Mouse (Mus musculus) CH12.LX (cell line): ENCODE measurements around the gene Bex6. TPM values are rescaled to one million over a fixed set of nuclear protein-coding genes. Genes with fewer than 3 reads are reported as not detected.

ENCODE experiments used
- DNase-seq: peaks from one replicate; pipeline ENCODE4 v3.0.0-alpha.2; 2013; ENCODE audit errors: extremely low read depth
- H3K27ac ChIP-seq: 2 replicates; pipeline ENCODE4 v1.5.1; 2012; ENCODE audit warnings: low read depth, mild to moderate bottlenecking, control low read depth, moderate library complexity; ENCODE audit not compliant: insufficient read depth
- H3K27me3 ChIP-seq: replicated peaks from 2 replicates; pipeline ENCODE3; 2012; ENCODE audit warnings: inconsistent platforms
- H3K36me3 ChIP-seq, 2 experiments: replicated peaks in 1 of 2; 2 replicates each; pipeline versions ENCODE3 to v1.6.1; 2012; ENCODE audit warnings: inconsistent platforms in 1 of 2, low read length in 1 of 2, mild to moderate bottlenecking in 1 of 2, mixed read lengths in 1 of 2, moderate library complexity in 1 of 2; ENCODE audit not compliant: control insufficient read depth in 1 of 2, insufficient read depth in 1 of 2
- H3K4me1 ChIP-seq, 2 experiments: 2 replicates each; pipeline ENCODE4 v1.6.1; 2012; ENCODE audit warnings: inconsistent platforms in 1 of 2, moderate library complexity in 1 of 2; ENCODE audit not compliant: insufficient read depth in 2 of 2, control insufficient read depth in 1 of 2
- H3K4me2 ChIP-seq: 2 replicates; pipeline ENCODE4 v1.6.1; 2012; ENCODE audit warnings: low read depth, mild to moderate bottlenecking, control low read depth; ENCODE audit not compliant: poor library complexity, insufficient read depth, severe bottlenecking
- H3K4me3 ChIP-seq, 3 experiments: fragments of 150-350 bp in 1 of 3; sonication (generic) in 1 of 3; replicated peaks in 1 of 3; 2 replicates each; pipeline versions ENCODE3 to v1.5.1; 2011 to 2012; ENCODE audit warnings: low read depth in 2 of 3, low read length in 2 of 3, mild to moderate bottlenecking in 2 of 3, moderate library complexity in 2 of 3, control low read depth in 1 of 3, improper control_type of control experiment in 1 of 3, inconsistent platforms in 1 of 3, mixed read lengths in 1 of 3; ENCODE audit not compliant: poor library complexity in 1 of 3
- H3K79me2 ChIP-seq: replicated peaks from 2 replicates; pipeline ENCODE4 v1.6.1; 2012; ENCODE audit warnings: mild to moderate bottlenecking, moderate library complexity; ENCODE audit not compliant: control insufficient read depth, poor library complexity, insufficient read depth, severe bottlenecking; ENCODE audit errors: extremely low read depth
- H3K9ac ChIP-seq: 2 replicates; pipeline ENCODE4 v1.6.1; 2012; ENCODE audit warnings: low read depth, mild to moderate bottlenecking, control low read depth, moderate library complexity; ENCODE audit not compliant: insufficient read depth
- H3K9me3 ChIP-seq: replicated peaks from 2 replicates; pipeline ENCODE3; 2012; ENCODE audit warnings: low read length, inconsistent platforms, mixed read lengths
- BHLHE40 ChIP-seq: IDR thresholded peaks from 2 replicates; pipeline ENCODE4 v1.6.1; 2011; ENCODE audit warnings: mild to moderate bottlenecking, low read depth, low read length, improper control_type of control experiment
- CHD1 ChIP-seq: IDR thresholded peaks from 2 replicates; pipeline ENCODE4 v1.6.1; 2012; ENCODE audit warnings: low read depth, low read length, improper control_type of control experiment, inconsistent platforms
- CHD2 ChIP-seq: IDR thresholded peaks from 2 replicates; pipeline ENCODE4 v1.6.1; 2011; ENCODE audit warnings: low read length, improper control_type of control experiment
- CTCF ChIP-seq, 2 experiments: IDR thresholded peaks in 1 of 2; conservative IDR thresholded peaks in 1 of 2; 2 replicates each; pipeline ENCODE4 v1.5.1; 2011 to 2012; ENCODE audit warnings: low read depth in 2 of 2, low read length in 2 of 2, improper control_type of control experiment in 1 of 2, inconsistent platforms in 1 of 2, mild to moderate bottlenecking in 1 of 2, moderate library complexity in 1 of 2
- E2F4 ChIP-seq: IDR thresholded peaks from 2 replicates; pipeline ENCODE4 v1.6.1; 2011; ENCODE audit warnings: low read depth, low read length, improper control_type of control experiment; ENCODE audit not compliant: insufficient replicate concordance
- ELF1 ChIP-seq: IDR thresholded peaks from 2 replicates; pipeline ENCODE4 v1.6.1; 2014; ENCODE audit warnings: low read depth, mild to moderate bottlenecking, inconsistent platforms, low read length, improper control_type of control experiment
- EP300 ChIP-seq: IDR thresholded peaks from 2 replicates; pipeline ENCODE4 v1.6.1; 2011; ENCODE audit warnings: low read length, improper control_type of control experiment
- ETS1 ChIP-seq: conservative IDR thresholded peaks from 2 replicates; pipeline ENCODE4 v1.6.1; 2012; ENCODE audit warnings: low read depth, mild to moderate bottlenecking, inconsistent platforms, low read length, improper control_type of control experiment, moderate library complexity
- GABPA ChIP-seq: IDR thresholded peaks from 2 replicates; pipeline ENCODE4 v1.6.1; 2012; ENCODE audit warnings: low read depth, low read length, improper control_type of control experiment, inconsistent platforms; ENCODE audit not compliant: insufficient replicate concordance
- HCFC1 ChIP-seq: IDR thresholded peaks from 2 replicates; pipeline ENCODE4 v1.6.1; 2012; ENCODE audit warnings: low read depth, mild to moderate bottlenecking, inconsistent platforms, low read length, improper control_type of control experiment
- IRF4 ChIP-seq: IDR thresholded peaks from 2 replicates; pipeline ENCODE4 v1.6.1; 2014; ENCODE audit warnings: low read depth, mild to moderate bottlenecking, inconsistent platforms, low read length, improper control_type of control experiment
- JUN ChIP-seq: IDR thresholded peaks from 2 replicates; pipeline ENCODE4 v1.6.1; 2011; ENCODE audit warnings: low read depth, mild to moderate bottlenecking, low read length, improper control_type of control experiment, moderate library complexity; ENCODE audit not compliant: insufficient read depth
- JUND ChIP-seq: conservative IDR thresholded peaks from 2 replicates; pipeline ENCODE4 v1.6.1; 2011; ENCODE audit warnings: low read depth, low read length, improper control_type of control experiment
- KAT2A ChIP-seq: IDR thresholded peaks from 2 replicates; pipeline ENCODE4 v1.6.1; 2012; ENCODE audit warnings: low read length, improper control_type of control experiment, inconsistent platforms; ENCODE audit not compliant: insufficient replicate concordance
- MAFK ChIP-seq: IDR thresholded peaks from 2 replicates; pipeline ENCODE4 v1.6.1; 2011; ENCODE audit warnings: low read length, improper control_type of control experiment; ENCODE audit not compliant: insufficient replicate concordance
- MAX ChIP-seq: IDR thresholded peaks from 2 replicates; pipeline ENCODE4 v1.6.1; 2011; ENCODE audit warnings: low read length, improper control_type of control experiment
- MAZ ChIP-seq: IDR thresholded peaks from 2 replicates; pipeline ENCODE4 v1.6.1; 2012; ENCODE audit warnings: low read depth, mild to moderate bottlenecking, inconsistent platforms, low read length, improper control_type of control experiment, moderate library complexity
- MEF2A ChIP-seq: IDR thresholded peaks from 2 replicates; pipeline ENCODE4 v1.6.1; 2014; ENCODE audit warnings: low read depth, mild to moderate bottlenecking, inconsistent platforms, low read length, improper control_type of control experiment, borderline replicate concordance
- MXI1 ChIP-seq: IDR thresholded peaks from 2 replicates; pipeline ENCODE4 v1.6.1; 2011; ENCODE audit warnings: mild to moderate bottlenecking, low read depth, low read length, improper control_type of control experiment
- MYC ChIP-seq: IDR thresholded peaks from 2 replicates; pipeline ENCODE4 v1.6.1; 2011; ENCODE audit warnings: low read depth, mild to moderate bottlenecking, improper control_type of control experiment, low read length
- NELFE ChIP-seq: IDR thresholded peaks from 2 replicates; pipeline ENCODE4 v1.6.1; 2011; ENCODE audit warnings: low read depth, low read length, improper control_type of control experiment
- NRF1 ChIP-seq: IDR thresholded peaks from 2 replicates; pipeline ENCODE4 v1.6.1; 2014; ENCODE audit warnings: low read depth, mild to moderate bottlenecking, inconsistent platforms, low read length, improper control_type of control experiment, moderate library complexity
- PAX5 ChIP-seq: IDR thresholded peaks from 2 replicates; pipeline ENCODE4 v1.6.1; 2012; ENCODE audit warnings: low read length, inconsistent platforms, mixed read lengths
- POLR2A ChIP-seq: IDR thresholded peaks from 2 replicates; pipeline ENCODE4 v1.6.1; 2011; ENCODE audit warnings: low read depth, mild to moderate bottlenecking, improper control_type of control experiment, low read length
- POLR2AphosphoS2 ChIP-seq: IDR thresholded peaks from 2 replicates; pipeline ENCODE4 v1.6.1; 2011; ENCODE audit warnings: low read depth, low read length, improper control_type of control experiment
- RAD21 ChIP-seq: IDR thresholded peaks from 2 replicates; pipeline ENCODE4 v1.6.1; 2011; ENCODE audit warnings: low read depth, mild to moderate bottlenecking, low read length, improper control_type of control experiment, moderate library complexity
- RCOR1 ChIP-seq: conservative IDR thresholded peaks from 2 replicates; pipeline ENCODE4 v1.6.1; 2012; ENCODE audit warnings: low read depth, mild to moderate bottlenecking, inconsistent platforms, low read length, improper control_type of control experiment
- SIN3A ChIP-seq: IDR thresholded peaks from 2 replicates; pipeline ENCODE4 v1.6.1; 2012; ENCODE audit warnings: low read length, improper control_type of control experiment, inconsistent platforms
- SMC3 ChIP-seq: IDR thresholded peaks from 2 replicates; pipeline ENCODE4 v1.6.1; 2011; ENCODE audit warnings: low read depth, low read length, improper control_type of control experiment
- TBP ChIP-seq: conservative IDR thresholded peaks from 2 replicates; pipeline ENCODE4 v1.6.1; 2011; ENCODE audit warnings: low read depth, low read length, improper control_type of control experiment
- TCF12 ChIP-seq: IDR thresholded peaks from 2 replicates; pipeline ENCODE4 v1.6.1; 2014; ENCODE audit warnings: low read depth, mild to moderate bottlenecking, inconsistent platforms, low read length, improper control_type of control experiment
- UBTF ChIP-seq: IDR thresholded peaks from 2 replicates; pipeline ENCODE4 v1.6.1; 2012; ENCODE audit warnings: low read depth, mild to moderate bottlenecking, inconsistent platforms, low read length, improper control_type of control experiment, moderate library complexity
- USF1 ChIP-seq: IDR thresholded peaks from 2 replicates; pipeline ENCODE4 v1.6.1; 2014; ENCODE audit warnings: low read depth, mild to moderate bottlenecking, inconsistent platforms, low read length, improper control_type of control experiment
- USF2 ChIP-seq: conservative IDR thresholded peaks from 2 replicates; pipeline ENCODE4 v1.6.1; 2011; ENCODE audit warnings: low read depth, low read length, improper control_type of control experiment
- ZC3H11A ChIP-seq: IDR thresholded peaks from 2 replicates; pipeline ENCODE4 v1.6.1; 2012; ENCODE audit warnings: low read depth, mild to moderate bottlenecking, inconsistent platforms, low read length, improper control_type of control experiment
- ZKSCAN1 ChIP-seq: IDR thresholded peaks from 2 replicates; pipeline ENCODE4 v1.6.1; 2012; ENCODE audit warnings: low read depth, inconsistent platforms, low read length, improper control_type of control experiment, borderline replicate concordance
- ZMIZ1 ChIP-seq: IDR thresholded peaks from 2 replicates; pipeline ENCODE4 v1.6.1; 2012; ENCODE audit warnings: low read depth, mild to moderate bottlenecking, inconsistent platforms, low read length, improper control_type of control experiment
- ZNF384 ChIP-seq: IDR thresholded peaks from 2 replicates; pipeline ENCODE4 v1.6.1; 2012; ENCODE audit warnings: low read depth, low read length, improper control_type of control experiment, inconsistent platforms
- dilution Hi-C: fragments of 300-500 bp; cut with MboI; formaldehyde crosslinking; loops from 2 replicates; pipeline ENCODE4 v1.14.3; 2020; ENCODE audit warnings: low sequenced_read_pairs; ENCODE audit not compliant: extremely low pct_unique_long_range_greater_than_20kb, extremely low pct_ligation_motif_present
- in situ Hi-C: fragments of 300-500 bp; cut with MboI; formaldehyde crosslinking; loops from 3 replicates; pipeline ENCODE4 v1.14.3; 2019; ENCODE audit warnings: low sequenced_read_pairs, low pct_ligation_motif_present, low pct_unique_long_range_greater_than_20kb, mixed read lengths
- polyA plus RNA-seq: library from polyadenylated mRNA; unstranded; fragments of >175 nt; gene quantifications from 2 replicates; pipeline ENCODE4 v1.2.1, GENCODE M21; 2012; ENCODE audit warnings: low read depth; ENCODE audit not compliant: insufficient read length
- total RNA-seq, 2 experiments: library from RNA; depleted of rRNA; stranded (reverse); fragments of 300-350 nt in 1 of 2; fragments of >200 nt in 1 of 2; gene quantifications; 2 replicates each; pipeline ENCODE4 v1.2.3; 2012 to 2014

The Bex6 gene
- total and polyA plus RNA-seq, 3 experiments = not detected

GRCm38 (mm10) chr16:32171031-32171731 lies 8.4 kb upstream of the Bex6 start:
- Histone ChIP-seq H3K36me3 (no peaks in the 10 kb centered on the region), H3K27ac (peak overlapping the region; percentile 56; the same call in 1 of the 2 replicates), H3K4me1 (peaks cover 27 to 59% of the 10 kb centered on the region in 2 experiments), H3K9ac (0 out of 2 replicates have a peak overlapping the region, but pooled peaks have one; percentile 10), H3K9me3 (peaks cover 11% of the 10 kb centered on the region), H3K4me3 (no peak overlapping the region), H3K4me2 (peak overlapping the region; percentile 25), H3K27me3 (no peaks in the 10 kb centered on the region), H3K79me2 (no peaks in the 10 kb centered on the region)
- TF ChIP-seq JUN = no peak
- no peak for TF ChIP-seq POLR2AphosphoS2
- peak; percentile 82; the same call in 1 of the 2 replicates for TF ChIP-seq RCOR1
- no peak for TF ChIP-seq GABPA
- no peak for TF ChIP-seq ZKSCAN1
- no peak for TF ChIP-seq ZMIZ1
- no peak for TF ChIP-seq NRF1
- TF ChIP-seq RAD21 = no peak
- TF ChIP-seq MEF2A = peak; percentile 89
- TF ChIP-seq TBP = no peak
- no peak for TF ChIP-seq NELFE
- peak; percentile 80 for TF ChIP-seq ETS1
- no peak for TF ChIP-seq JUND
- TF ChIP-seq KAT2A = no peak
- no peak for TF ChIP-seq CTCF (conservative IDR thresholded peaks at IDR 0.05 in 1 of 2, IDR thresholded peaks at IDR 0.05 in 1 of 2; ENCODE audit: low read depth in 2 of 2, low read length in 2 of 2)
- TF ChIP-seq MAX = peak; percentile 17; the same call in 1 of the 2 replicates
- peak; percentile 25; the same call in 1 of the 2 replicates for TF ChIP-seq USF1
- TF ChIP-seq ZNF384 = no peak
- TF ChIP-seq MYC = 0 out of 2 replicates have a peak, but pooled peaks have one; percentile 44
- peak; percentile 77 for TF ChIP-seq CHD2
- TF ChIP-seq IRF4 = peak; percentile 92
- peak; percentile 91 for TF ChIP-seq BHLHE40
- peak; percentile 5; the same call in 1 of the 2 replicates for TF ChIP-seq HCFC1
- TF ChIP-seq SMC3 = no peak
- TF ChIP-seq UBTF = no peak
- TF ChIP-seq ZC3H11A = no peak
- no peak for TF ChIP-seq E2F4
- no peak for TF ChIP-seq MXI1
- no peak for TF ChIP-seq PAX5
- no peak for TF ChIP-seq CHD1
- peak; percentile 90 for TF ChIP-seq EP300
- no peak for TF ChIP-seq POLR2A
- no peak; the same call in 1 of the 2 replicates for TF ChIP-seq USF2
- no peak for TF ChIP-seq SIN3A
- 0 out of 2 replicates have a peak, but pooled peaks have one; percentile 13 for TF ChIP-seq MAZ
- TF ChIP-seq TCF12 = peak; percentile 55; the same call in 1 of the 2 replicates
- TF ChIP-seq ELF1 = no peak
- no peak for TF ChIP-seq MAFK
- in situ Hi-C loops (no loop called here), dilution Hi-C loops (no loop called here)
- DNase-seq = peak; percentile 58
